Mouse (Mus musculus): ENCODE data around the gene Ankrd10.
"Not testable (repeated sequence)": the region's sequence is repeated elsewhere in the genome, so short reads cannot be mapped to it uniquely, and the experiment has no call there.

Gene Ankrd10

DNA sequence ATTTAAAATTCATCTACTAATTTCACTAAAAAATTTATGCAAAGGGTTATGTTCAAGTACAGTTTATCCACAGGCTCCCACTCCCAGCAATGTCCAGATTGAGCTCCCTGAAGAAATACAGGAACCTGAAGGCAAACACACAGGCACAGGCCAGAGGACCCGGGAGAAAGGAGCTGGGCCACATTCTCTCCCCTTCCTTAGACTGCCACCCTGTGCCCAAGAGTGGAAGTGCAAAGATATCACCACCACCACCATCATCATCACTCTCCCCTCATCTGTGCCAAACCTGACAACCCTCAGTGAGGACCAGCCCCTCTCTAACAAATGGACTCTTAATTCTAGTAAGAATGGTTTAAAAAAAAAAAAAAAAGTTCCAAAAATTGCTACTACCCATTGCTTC is 19.3 kb downstream of the Ankrd10 start:
- in situ Hi-C loops (cut with MboI, MseI), result no loop called here

GRCm38 (mm10) chr8:11614126-11614835 is 21.3 kb downstream of the Ankrd10 start:
- in situ Hi-C loops (cut with MboI, MseI), result no loop called here

- in situ Hi-C loops (cut with MboI, MseI), result no loop called here
Observed at GRCm38 (mm10) chr8:11608848-11609247, 26.7 kb downstream of the Ankrd10 start.

GRCm38 (mm10) chr8:11602006-11602680 is 33.4 kb downstream of the Ankrd10 start:
- in situ Hi-C loops (cut with MboI, MseI), result no loop called here

GRCm38 (mm10) chr8:11600301-11600951 is 35.1 kb downstream of the Ankrd10 start:
- in situ Hi-C loops (cut with MboI, MseI), result no loop called here

DNA sequence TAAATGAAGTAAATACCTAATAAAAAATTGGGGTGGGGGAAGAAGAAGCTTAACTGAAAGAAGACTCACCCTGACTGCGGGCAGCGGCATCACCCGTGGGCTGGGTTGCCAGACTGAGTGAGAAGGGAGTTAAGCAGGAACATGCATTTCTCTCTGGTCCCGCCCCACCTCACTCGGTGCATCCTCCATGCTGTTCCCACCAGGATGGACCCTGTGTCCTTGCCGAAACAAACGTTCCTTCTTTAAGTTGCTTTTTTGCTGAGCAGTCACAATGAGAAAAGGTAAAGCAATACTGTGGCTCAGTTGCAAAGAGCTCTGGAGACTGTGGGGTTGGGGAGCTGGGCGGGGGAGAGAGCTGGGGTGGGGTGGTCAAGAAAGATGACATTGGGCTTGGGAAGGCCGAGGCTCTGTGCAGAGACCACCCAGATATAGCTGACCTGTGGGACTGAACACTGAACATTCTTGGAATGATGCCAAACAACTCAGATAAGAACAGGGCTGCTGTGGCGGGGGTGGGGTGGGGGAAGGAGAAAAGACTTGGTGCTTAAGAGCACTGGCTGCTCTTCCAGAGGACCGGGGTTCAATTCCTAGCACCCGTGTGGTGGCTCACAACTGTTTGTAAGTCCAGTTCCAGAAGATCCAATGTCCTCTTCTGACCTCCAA is 42.2 kb downstream of the Ankrd10 start:
- in situ Hi-C loops (cut with MboI, MseI), result no loop called here

GRCm38 (mm10) chr8:11592296-11592695 is 43.3 kb downstream of the Ankrd10 start:
- in situ Hi-C loops (cut with MboI, MseI), result no loop called here

DNA sequence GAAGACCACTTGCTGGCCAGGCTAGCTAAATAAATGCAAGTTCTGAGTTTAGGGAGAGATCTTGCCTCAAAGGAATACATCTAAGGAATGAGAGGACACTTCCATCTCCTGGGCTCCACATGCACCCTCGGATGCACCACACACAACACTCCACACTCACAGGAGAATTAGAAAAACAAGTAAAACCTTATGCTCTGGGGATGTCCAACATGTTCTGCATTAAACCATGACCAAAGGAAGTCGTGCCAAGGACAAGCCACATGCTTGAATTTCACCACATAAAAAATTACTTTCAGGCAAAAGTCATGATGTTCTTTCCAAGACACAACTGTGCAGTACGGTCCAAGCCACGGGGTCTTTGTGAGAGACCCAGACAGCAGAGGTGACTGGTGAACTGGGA is 43.7 kb downstream of the Ankrd10 start:
- in situ Hi-C loops (cut with MboI, MseI), result no loop called here

DNA sequence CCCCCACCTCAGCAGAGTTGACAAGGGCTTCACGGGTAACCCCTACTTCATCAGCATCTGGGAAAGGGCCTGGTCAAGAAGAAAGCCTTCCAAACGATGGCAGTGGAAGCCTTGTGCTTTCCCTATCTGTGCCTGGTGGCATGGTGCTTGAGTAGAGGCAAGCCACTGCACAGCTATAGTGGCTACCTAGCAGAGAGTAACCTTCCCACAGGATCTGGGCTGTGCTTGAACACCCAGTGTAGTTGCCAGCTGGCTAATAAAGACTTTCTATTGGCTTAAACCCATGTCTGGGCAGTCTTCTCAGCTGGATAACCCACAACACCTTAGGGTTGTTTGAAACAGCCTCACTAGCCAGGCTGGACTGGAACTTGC is 49.2 kb downstream of the Ankrd10 start:
- in situ Hi-C loops (cut with MboI, MseI), result no loop called here

DNA sequence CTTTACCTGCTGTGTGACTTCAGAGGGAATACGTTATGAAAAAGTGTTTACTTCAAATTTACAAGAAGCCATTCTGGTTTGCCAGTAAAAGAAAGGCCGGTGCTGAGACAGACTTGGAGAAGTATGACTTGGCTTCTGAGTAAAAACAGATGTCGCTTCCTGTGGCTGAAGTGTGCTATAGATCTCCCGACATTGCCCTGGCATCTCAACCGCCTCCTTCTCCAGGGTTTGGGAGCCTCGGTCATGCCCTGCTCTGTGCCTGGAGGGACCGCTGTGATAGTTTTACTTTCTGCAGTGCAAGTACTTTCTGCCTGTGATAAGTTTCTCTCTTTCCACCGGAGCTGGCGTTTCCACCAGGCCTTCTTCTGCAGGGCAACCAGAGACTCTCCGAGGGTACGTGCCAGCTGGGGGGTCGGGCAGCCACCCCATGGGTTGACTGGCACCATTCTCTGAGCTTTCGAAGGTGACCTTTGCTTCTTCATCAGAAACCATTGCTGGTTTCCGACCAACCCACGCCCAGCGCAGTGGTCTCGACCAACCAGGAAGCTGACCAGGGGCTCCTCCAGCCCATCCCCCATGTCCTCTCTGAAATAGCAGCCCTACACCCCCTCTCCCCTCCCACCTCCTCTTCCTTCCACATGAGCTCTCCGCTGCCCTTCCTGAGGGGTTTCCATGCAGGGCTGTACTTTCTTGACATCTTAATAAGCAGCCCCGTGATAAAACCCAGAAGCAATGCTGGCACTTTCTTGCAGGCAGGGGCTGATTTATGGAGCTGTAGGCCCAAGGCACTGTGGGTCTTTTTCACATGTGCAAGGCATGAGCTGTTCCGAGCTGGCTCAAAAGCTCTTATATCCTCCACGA is 49.8 kb downstream of the Ankrd10 start:
- in situ Hi-C loops (cut with MboI, MseI), result no loop called here

DNA sequence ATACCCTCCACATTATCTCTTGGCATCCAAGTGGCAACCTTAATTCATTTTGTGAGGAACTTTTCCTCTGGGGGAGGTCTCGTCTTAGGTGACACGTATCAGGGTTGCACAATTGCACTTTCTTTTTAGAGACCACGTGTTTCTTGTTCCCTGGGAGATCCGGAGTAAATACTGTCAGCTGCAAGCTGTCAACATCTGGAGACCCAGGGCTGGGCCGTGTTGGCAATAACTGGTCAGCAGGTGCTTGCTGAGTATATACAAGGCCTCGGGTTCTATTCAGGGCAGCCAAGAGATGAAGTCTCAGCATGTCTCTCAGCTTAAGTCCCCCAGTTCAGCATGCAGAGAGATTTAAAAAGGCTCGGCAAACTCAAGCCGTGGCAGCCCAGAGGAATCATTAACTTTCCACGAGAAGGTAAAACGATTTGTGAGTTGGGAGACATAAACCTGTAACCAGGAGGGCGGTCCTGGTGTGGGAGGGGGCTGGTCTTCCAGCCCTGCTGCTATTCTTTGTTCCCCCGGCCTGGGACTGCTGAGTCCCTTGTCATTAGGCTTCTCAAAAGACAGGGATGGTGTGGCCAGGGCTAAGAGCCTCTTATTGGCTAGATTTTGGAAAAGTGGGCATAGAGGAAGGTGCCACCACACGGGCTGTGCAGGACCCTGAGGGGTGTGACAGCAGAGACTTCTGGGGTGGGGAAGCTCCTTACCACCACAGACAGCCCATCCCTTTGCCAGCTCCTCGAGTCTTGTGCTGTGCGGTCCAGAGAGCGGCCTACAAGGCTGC is 59.8 kb downstream of the Ankrd10 start:
- in situ Hi-C loops (cut with MboI, MseI), result no loop called here

DNA sequence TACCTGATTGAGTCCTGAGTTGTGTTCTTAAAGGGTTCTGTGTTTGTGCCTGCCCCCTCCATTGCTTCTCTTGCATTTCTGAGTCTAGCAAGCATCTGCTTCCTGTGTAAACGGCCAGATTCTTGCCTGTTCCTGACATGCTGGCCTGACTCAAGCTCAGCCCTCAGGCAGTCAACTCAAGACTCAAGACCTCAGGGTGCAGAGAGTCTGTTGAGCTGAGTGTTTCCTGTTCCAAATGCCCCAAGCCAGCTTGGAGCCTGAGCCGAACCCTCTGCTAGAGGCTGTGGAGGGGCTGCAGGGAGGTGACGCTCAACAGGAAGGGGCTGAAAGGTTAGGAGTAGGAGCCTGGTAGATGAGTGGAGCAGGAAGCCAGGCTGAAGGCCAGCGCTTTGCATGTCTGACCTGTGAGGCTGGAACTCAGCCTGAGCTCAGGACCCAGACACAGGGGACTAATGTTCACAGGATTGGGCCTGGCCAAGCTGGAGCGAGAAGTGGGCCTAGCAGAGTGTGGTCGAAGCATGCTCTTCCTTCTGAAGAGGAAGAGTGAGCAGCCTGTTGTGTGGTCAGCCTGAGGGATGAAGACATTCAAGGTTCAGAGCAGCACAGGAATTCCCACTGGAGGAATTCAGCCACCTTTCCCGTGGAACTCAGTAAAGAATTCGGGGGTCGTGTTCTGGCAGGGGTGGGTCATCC is 60.5 kb downstream of the Ankrd10 start:
- in situ Hi-C loops (cut with MboI, MseI), result no loop called here

- in situ Hi-C loops (cut with MboI, MseI), result no loop called here
Observed at GRCm38 (mm10) chr8:11572428-11572827, 63.1 kb downstream of the Ankrd10 start.

DNA sequence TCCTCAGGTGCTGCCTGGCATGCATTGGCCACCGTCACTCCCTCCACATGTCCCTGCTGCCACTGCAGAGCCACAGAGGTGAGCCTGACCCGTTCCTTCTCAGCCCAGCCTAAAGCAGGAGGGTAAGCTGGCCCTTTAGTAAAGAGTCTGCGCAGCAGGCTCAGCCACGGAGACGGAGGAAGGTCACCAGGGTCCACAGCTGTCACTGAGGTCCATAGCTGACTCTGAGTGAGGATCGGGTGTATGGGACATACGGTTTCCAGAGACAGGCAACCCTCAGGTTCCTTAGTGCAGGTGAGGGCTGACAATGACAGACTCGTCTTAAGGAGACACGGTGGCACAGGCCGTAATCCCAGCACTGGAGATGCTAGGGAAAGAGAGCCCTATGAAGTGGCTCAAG is 63.6 kb downstream of the Ankrd10 start:
- in situ Hi-C loops (cut with MboI, MseI), result no loop called here

DNA sequence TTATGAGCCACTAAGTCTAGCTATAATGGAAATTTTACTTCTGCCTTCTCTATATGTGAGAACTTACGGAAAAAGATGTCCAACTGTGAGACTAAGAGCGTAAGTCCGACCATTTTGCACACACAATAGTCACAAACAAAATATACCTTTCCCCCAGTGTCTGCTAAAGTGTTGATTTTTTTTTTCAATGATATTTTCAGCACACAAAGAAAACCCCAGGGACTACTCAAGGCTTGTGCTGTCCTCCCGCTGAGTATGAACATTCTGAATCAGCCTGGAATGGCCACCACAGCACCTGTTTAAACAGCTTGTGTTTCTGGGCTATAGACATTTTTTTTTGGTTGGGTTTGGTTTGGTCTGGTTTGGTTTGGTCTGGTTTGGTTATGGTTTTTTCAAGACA is 64.8 kb downstream of the Ankrd10 start:
- in situ Hi-C loops (cut with MboI, MseI), result no loop called here

DNA sequence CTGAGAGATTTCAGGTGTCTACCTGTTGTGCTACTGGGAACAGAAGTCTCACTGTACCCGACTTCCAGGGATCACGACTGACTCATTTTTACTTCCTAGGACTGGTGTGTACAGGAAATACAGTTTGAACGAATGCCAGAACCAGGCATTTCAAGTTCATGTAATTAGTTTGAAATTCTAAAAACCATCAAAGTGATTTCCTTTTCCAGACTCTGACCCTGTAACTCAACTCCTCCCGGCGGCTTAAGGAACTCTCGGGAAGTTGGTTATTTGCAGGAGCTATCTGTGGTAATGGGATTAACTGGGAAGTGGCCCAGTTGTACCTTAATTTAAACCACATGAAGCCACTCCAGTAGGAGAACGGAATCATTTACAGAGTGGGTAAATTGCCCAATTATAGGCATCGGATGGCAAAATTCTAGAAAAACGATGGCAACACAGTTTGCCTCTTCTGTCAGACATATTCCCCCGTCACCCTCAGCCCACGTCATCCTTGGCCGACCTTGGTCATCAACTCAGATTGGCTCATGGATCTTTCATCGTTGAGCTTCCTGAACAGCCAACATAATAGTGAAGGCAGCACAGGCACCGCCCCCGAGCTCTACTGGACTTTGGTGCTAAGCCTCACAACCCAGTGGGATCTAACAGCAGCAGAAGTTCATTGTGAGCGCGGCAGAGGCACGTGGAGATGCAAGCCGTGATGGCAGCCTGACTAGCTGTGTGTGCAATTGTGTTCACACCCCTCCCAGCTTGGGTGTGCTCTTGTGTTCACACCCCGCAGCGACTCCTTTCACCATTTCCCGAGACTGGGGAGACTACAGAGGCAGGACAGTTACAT is 66.1 kb downstream of the Ankrd10 start:
- in situ Hi-C loops (cut with MboI, MseI), result no loop called here

- in situ Hi-C loops (cut with MboI, MseI), result not testable (repeated sequence)
Observed at GRCm38 (mm10) chr8:11568193-11568592, 67.4 kb downstream of the Ankrd10 start.

GRCm38 (mm10) chr8:11564721-11565120 is 70.8 kb downstream of the Ankrd10 start:
- in situ Hi-C loops (cut with MboI, MseI), result no loop called here

GRCm38 (mm10) chr8:11564236-11564635 is 71.3 kb downstream of the Ankrd10 start:
- in situ Hi-C loops (cut with MboI, MseI), result no loop called here
